Mouse (Mus musculus) gastrocnemius, postnatal 25 days (tissue): ENCODE results near the gene Ccdc113. TPM values are rescaled to one million over a fixed set of nuclear protein-coding genes. Genes with fewer than 3 reads are reported as not detected.
"Not testable (repeated sequence)": the region's sequence is repeated elsewhere in the genome, so short reads cannot be mapped to it uniquely, and the experiment has no call there.

Experiments
- DNase-seq: peaks from one replicate; pipeline ENCODE4 v3.0.0; 2022
- total RNA-seq, 2 experiments: library from RNA; stranded (reverse); gene quantifications; 1 replicate in 1 of 2; 2 replicates in 1 of 2; pipeline ENCODE4 v1.2.3; 2021

Ccdc113 gene
- total RNA-seq, 2 experiments from 2014 or later, result not detected

DNA sequence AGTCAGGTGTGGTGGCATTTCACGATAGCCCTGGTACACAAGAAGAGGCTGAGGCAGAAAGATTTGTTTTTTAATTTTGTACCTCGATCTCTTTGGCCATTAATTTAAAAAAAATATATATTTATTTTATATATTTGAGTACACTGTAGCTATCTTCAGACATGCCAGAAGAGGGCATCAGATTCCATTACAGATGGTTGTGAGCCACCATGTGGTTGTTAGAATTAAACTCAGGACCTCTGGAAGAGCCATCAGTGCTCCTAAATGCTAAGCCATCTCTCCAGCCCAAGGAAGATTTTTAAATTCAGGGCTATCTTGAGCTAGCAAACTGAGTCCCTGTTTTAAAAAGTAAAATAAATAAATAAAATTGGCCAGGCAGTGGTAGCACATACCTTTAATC is 68.3 kb downstream of the Ccdc113 start:
- DNase-seq, result no peak

DNA sequence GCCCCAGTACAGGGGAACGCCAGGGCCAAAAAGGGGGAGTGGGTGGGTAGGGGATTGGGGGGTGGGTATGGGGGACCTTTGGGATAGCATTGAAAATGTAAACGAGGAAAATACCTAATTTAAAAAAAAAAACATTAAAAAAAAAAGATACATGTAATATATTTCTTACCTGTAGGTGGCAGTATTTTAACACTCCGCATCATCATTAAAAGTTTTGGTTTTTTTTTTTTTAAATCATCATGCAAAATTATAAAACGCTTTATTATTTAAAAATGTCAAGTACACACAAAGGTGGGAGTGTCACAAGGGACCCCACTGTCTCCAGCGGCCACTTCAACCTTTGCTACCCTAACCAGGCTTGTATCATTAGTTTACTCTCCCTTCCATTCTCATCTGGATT is 72.6 kb downstream of the Ccdc113 start:
- not testable (repeated sequence) for DNase-seq

DNA sequence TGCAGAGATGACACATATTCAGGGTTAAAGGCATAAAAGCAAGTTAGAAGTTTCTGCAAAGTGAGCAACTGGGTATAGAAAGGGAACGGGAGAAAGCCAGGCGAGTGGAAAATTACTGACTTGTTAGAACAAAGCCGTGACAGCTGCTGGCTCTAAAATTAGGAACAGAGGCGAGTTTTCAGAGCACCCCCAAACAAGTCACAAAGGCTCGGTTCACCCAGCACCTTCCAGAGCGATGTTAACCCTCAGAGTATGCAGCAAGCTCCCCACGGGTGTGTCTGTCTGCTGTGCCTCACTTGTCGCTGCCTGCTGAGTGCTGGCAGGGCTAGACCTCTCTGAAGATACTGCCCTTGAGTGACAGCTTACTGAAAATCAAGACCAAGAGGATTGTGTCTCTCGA is 73.3 kb downstream of the Ccdc113 start:
- no peak for DNase-seq

Other genes with a start within 250 kb of the Ccdc113 start
- under 1 TPM; 0.48 to 0.49 TPM for gene Cngb1, start 227.5 kb upstream of the Ccdc113 start, total RNA-seq
- gene Tepp, start 223.5 kb upstream of the Ccdc113 start, total RNA-seq, result not detected
- gene Zfp319, start 202.1 kb upstream of the Ccdc113 start, total RNA-seq, result 1 to 10 TPM; 3.3 to 3.4 TPM
- 1 to 10 TPM; 5.1 TPM for gene Usb1, start 201.8 kb upstream of the Ccdc113 start, total RNA-seq
- 10 to 100 TPM; 15.4 to 18.0 TPM for gene Mmp15, start 181.8 kb upstream of the Ccdc113 start, total RNA-seq
- 1 to 10 TPM; 7.5 TPM for gene Cfap20, start 99.2 kb upstream of the Ccdc113 start, total RNA-seq
- 10 to 100 TPM; 21.0 to 25.8 TPM for gene Csnk2a2, start 44.0 kb upstream of the Ccdc113 start, total RNA-seq
- gene Prss54, start 42.3 kb downstream of the Ccdc113 start, total RNA-seq, result not detected
- gene Gins3, start 99.4 kb downstream of the Ccdc113 start, total RNA-seq, result under 1 TPM; 0.38 to 0.67 TPM
- 1 to 10 TPM; 4.6 to 5.9 TPM for gene Ndrg4, start 142.9 kb downstream of the Ccdc113 start, total RNA-seq
- gene Setd6, start 181.8 kb downstream of the Ccdc113 start, total RNA-seq, result 10 to 100 TPM in 1 of 2 experiments, 1 to 10 TPM in 1; 9.5 to 10.4 TPM